Mouse (Mus musculus): Measurements from ENCODE around the gene Prop1.
A peak's percentile ranks its signal among the peaks of the same experiment; 100 is the strongest.

Gene Prop1

GRCm38 (mm10) chr11:50953665-50954064, at the start of gene Prop1:
TSS of gene Prop1 (minus strand) at chr11:50953765.
- no peak for DNase-seq

GRCm38 (mm10) chr11:51003296-51003695, 49.7 kb upstream of the Prop1 start, which contains the start of gene Olfr51:
TSS of gene Olfr51 (plus strand) at chr11:51003596.
- no peak for DNase-seq

GRCm38 (mm10) chr11:50981667-50982066, 28.1 kb upstream of the Prop1 start, which contains the start of gene Olfr1377:
TSS of gene Olfr1377 (plus strand) at chr11:50981967.
- no peak for DNase-seq

GRCm38 (mm10) chr11:50977216-50977615, 23.7 kb upstream of the Prop1 start:
- DNase-seq: no peak

GRCm38 (mm10) chr11:50966230-50966629, 12.7 kb upstream of the Prop1 start, which contains the start of gene Olfr1378:
TSS of gene Olfr1378 (plus strand) at chr11:50966530.
- no peak for DNase-seq

- DNase-seq: no peak
Observed at GRCm38 (mm10) chr11:50964886-50965285, 11.3 kb upstream of the Prop1 start.

- DNase-seq: no peak
Observed at GRCm38 (mm10) chr11:50952290-50952689, 1.3 kb downstream of the Prop1 start.

GRCm38 (mm10) chr11:50943506-50943905, 10.1 kb downstream of the Prop1 start, which contains the start of gene 4933414I15Rik:
TSS of gene 4933414I15Rik (minus strand) at chr11:50943765.
- DNase-seq: no peak

- DNase-seq: no peak
Observed at GRCm38 (mm10) chr11:50942386-50942785, 11.2 kb downstream of the Prop1 start.

- DNase-seq: no peak
Observed at GRCm38 (mm10) chr11:50939621-50940366, 13.8 kb downstream of the Prop1 start.

- DNase-seq: no peak
Observed at GRCm38 (mm10) chr11:50938435-50938834, 15.1 kb downstream of the Prop1 start.

GRCm38 (mm10) chr11:50932040-50932439, 21.5 kb downstream of the Prop1 start:
- DNase-seq: no peak

GRCm38 (mm10) chr11:50931451-50931866, 22.1 kb downstream of the Prop1 start, which contains the start of gene Zfp354b:
TSS of gene Zfp354b (minus strand) at chr11:50931633.
- peak; percentile 85 for DNase-seq

- DNase-seq: no peak
Observed at GRCm38 (mm10) chr11:50931021-50931420, 22.5 kb downstream of the Prop1 start.

- DNase-seq: no peak
Observed at GRCm38 (mm10) chr11:50930469-50931014, 23.0 kb downstream of the Prop1 start.

GRCm38 (mm10) chr11:50915671-50916320, 37.8 kb downstream of the Prop1 start, which contains the start of gene Zfp2:
TSS of gene Zfp2 (minus strand) at chr11:50916165.
- DNase-seq: peak; percentile 89

GRCm38 (mm10) chr11:50914461-50914860, 39.1 kb downstream of the Prop1 start:
- DNase-seq: no peak

GRCm38 (mm10) chr11:50913301-50913700, 40.3 kb downstream of the Prop1 start:
- no peak for DNase-seq

- DNase-seq: no peak
Observed at GRCm38 (mm10) chr11:50908136-50908535, 45.4 kb downstream of the Prop1 start.

Data from cerebellum, adult 11 months (tissue).